Mouse (Mus musculus): ENCODE data around the gene Trmt5. TPM values are rescaled to one million over a fixed set of nuclear protein-coding genes. Genes with fewer than 3 reads are reported as not detected.
A peak's percentile ranks its signal among the peaks of the same experiment; 100 is the strongest.

The Trmt5 gene
- polyA plus RNA-seq, 1 experiment from 2014 or later, result 16.5 TPM

DNA sequence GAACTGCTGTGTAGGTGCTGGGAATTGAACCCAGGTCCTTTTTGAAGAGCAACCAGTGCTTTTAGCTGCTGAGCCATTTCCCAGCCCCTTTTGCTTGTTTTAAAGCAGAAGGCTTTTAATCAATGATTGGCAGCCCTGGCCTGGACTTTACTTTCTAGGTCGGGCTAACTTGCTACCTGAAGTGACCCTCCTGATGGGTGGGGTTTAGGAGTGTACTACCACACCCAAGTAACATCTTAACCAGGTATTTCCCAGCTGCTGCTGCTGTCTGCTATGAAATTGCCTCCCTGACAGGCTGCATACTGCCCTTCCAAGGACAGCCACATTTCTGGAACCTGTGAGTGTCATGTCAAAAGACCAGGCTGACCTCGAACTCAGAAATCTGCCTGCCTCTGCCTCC lies 14.0 kb upstream of the Trmt5 start:
- no peaks in the 10 kb centered on the region for H3K36me3 ChIP-seq (ENCODE audit: control insufficient read depth, insufficient read depth, low read length)
- no peaks in the 10 kb centered on the region for H3K4me1 ChIP-seq (ENCODE audit: control insufficient read depth in 2 of 2, insufficient read depth in 2 of 2, low read length in 2 of 2)
- ATAC-seq (ENCODE audit: insufficient number of reproducible peaks, insufficient read depth, low FRiP score, low read depth), result no peak
- no peaks in the 10 kb centered on the region for H3K27me3 ChIP-seq (ENCODE audit: control insufficient read depth, insufficient read depth, low read length)
- no peak overlapping the region for H3K9ac ChIP-seq (ENCODE audit: low read length)
- WGBS, result 81% methylated on average over 2 of the region's 2 CpGs
- H3K4me3 ChIP-seq (ENCODE audit: control insufficient read depth in 1 of 2, insufficient read depth in 1 of 2, low read depth in 1 of 2, low read length in 2 of 2), result no peak overlapping the region
- no peak overlapping the region for H3K4me2 ChIP-seq (ENCODE audit: low read length)
- H3K9me3 ChIP-seq (ENCODE audit: control insufficient read depth, low read length), result no peaks in the 10 kb centered on the region
- no peak overlapping the region for H3K27ac ChIP-seq (replicated peaks in 1 of 2; ENCODE audit: control insufficient read depth in 1 of 2, insufficient read depth in 1 of 2, low read depth in 2 of 2, low read length in 2 of 2)

GRCm38 (mm10) chr12:73298621-73299020 lies 12.1 kb upstream of the Trmt5 start:
- 89% methylated on average over 5 of the region's 5 CpGs for WGBS
- H3K27me3 ChIP-seq (ENCODE audit: control insufficient read depth, insufficient read depth, low read length), result no peaks in the 10 kb centered on the region
- no peak for ATAC-seq (ENCODE audit: insufficient number of reproducible peaks, insufficient read depth, low FRiP score, low read depth)
- no peak overlapping the region for H3K4me3 ChIP-seq (ENCODE audit: control insufficient read depth in 1 of 2, insufficient read depth in 1 of 2, low read depth in 1 of 2, low read length in 2 of 2)
- no peak overlapping the region for H3K4me2 ChIP-seq (ENCODE audit: low read length)
- H3K27ac ChIP-seq (replicated peaks in 1 of 2; ENCODE audit: control insufficient read depth in 1 of 2, insufficient read depth in 1 of 2, low read depth in 2 of 2, low read length in 2 of 2), result no peak overlapping the region
- peaks cover 10% of the 10 kb centered on the region; the same call in 1 of the 2 replicates for H3K36me3 ChIP-seq (ENCODE audit: control insufficient read depth, insufficient read depth, low read length)
- no peaks in the 10 kb centered on the region for H3K9me3 ChIP-seq (ENCODE audit: control insufficient read depth, low read length)
- no peaks in the 10 kb centered on the region for H3K4me1 ChIP-seq (ENCODE audit: control insufficient read depth in 2 of 2, insufficient read depth in 2 of 2, low read length in 2 of 2)
- no peak overlapping the region for H3K9ac ChIP-seq (ENCODE audit: low read length)

GRCm38 (mm10) chr12:73295505-73296140 lies 9.1 kb upstream of the Trmt5 start:
- Histone ChIP-seq H3K9ac (ENCODE audit: low read length) (no peak overlapping the region), H3K4me3 (ENCODE audit: control insufficient read depth in 1 of 2, insufficient read depth in 1 of 2, low read depth in 1 of 2, low read length in 2 of 2) (no peak overlapping the region), H3K36me3 (ENCODE audit: control insufficient read depth, insufficient read depth, low read length) (peaks cover 19% of the 10 kb centered on the region), H3K4me1 (ENCODE audit: control insufficient read depth in 2 of 2, insufficient read depth in 2 of 2, low read length in 2 of 2) (no peaks in the 10 kb centered on the region), H3K4me2 (ENCODE audit: low read length) (no peak overlapping the region), H3K27ac (replicated peaks in 1 of 2; ENCODE audit: control insufficient read depth in 1 of 2, insufficient read depth in 1 of 2, low read depth in 2 of 2, low read length in 2 of 2) (no peak overlapping the region), H3K27me3 (ENCODE audit: control insufficient read depth, insufficient read depth, low read length) (no peaks in the 10 kb centered on the region), H3K9me3 (ENCODE audit: control insufficient read depth, low read length) (no peaks in the 10 kb centered on the region)
- no peak for ATAC-seq (ENCODE audit: insufficient number of reproducible peaks, insufficient read depth, low FRiP score, low read depth)
- 83% methylated on average over 11 of the region's 11 CpGs for WGBS

- no peak overlapping the region for H3K4me2 ChIP-seq (ENCODE audit: low read length)
- H3K27me3 ChIP-seq (ENCODE audit: control insufficient read depth, insufficient read depth, low read length), result no peaks in the 10 kb centered on the region
- H3K4me1 ChIP-seq (ENCODE audit: control insufficient read depth in 2 of 2, insufficient read depth in 2 of 2, low read length in 2 of 2), result no peaks in the 10 kb centered on the region
- no peak overlapping the region for H3K9ac ChIP-seq (ENCODE audit: low read length)
- no peak overlapping the region for H3K27ac ChIP-seq (replicated peaks in 1 of 2; ENCODE audit: control insufficient read depth in 1 of 2, insufficient read depth in 1 of 2, low read depth in 2 of 2, low read length in 2 of 2)
- H3K4me3 ChIP-seq (ENCODE audit: control insufficient read depth in 1 of 2, insufficient read depth in 1 of 2, low read depth in 1 of 2, low read length in 2 of 2), result no peak overlapping the region
- H3K36me3 ChIP-seq (ENCODE audit: control insufficient read depth, insufficient read depth, low read length), result peaks cover 19% of the 10 kb centered on the region
- H3K9me3 ChIP-seq (ENCODE audit: control insufficient read depth, low read length), result no peaks in the 10 kb centered on the region
- no peak for ATAC-seq (ENCODE audit: insufficient number of reproducible peaks, insufficient read depth, low FRiP score, low read depth)
These were observed 8.4 kb upstream of the Trmt5 start for GRCm38 (mm10) chr12:73294884-73295283.

DNA sequence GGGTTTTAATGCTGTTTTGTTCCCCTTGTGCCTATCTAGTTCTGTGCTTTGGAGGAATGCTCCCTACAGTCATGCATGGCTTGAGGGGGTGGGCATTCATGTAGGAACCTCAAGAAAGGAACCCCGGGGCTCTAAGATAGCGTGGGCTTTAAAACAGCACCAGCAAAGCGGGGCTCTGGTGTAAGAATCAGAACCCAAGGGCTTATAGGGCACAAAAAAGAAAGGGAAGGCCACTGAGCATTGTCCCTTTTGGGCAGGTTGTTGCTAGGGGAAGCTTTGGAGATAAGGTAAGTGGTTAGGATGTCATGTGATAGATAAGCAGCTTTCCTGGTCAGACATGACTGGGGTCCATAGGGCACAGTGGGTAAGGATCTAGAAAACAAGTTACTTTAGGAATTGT lies 2.1 kb upstream of the Trmt5 start:
- Histone ChIP-seq H3K36me3 (ENCODE audit: control insufficient read depth, insufficient read depth, low read length) (peaks cover 18% of the 10 kb centered on the region), H3K27me3 (ENCODE audit: control insufficient read depth, insufficient read depth, low read length) (no peaks in the 10 kb centered on the region), H3K4me3 (ENCODE audit: control insufficient read depth in 1 of 2, insufficient read depth in 1 of 2, low read depth in 1 of 2, low read length in 2 of 2) (no peak overlapping the region), H3K27ac (replicated peaks in 1 of 2; ENCODE audit: control insufficient read depth in 1 of 2, insufficient read depth in 1 of 2, low read depth in 2 of 2, low read length in 2 of 2) (no peak overlapping the region), H3K4me2 (ENCODE audit: low read length) (no peak overlapping the region), H3K4me1 (ENCODE audit: control insufficient read depth in 2 of 2, insufficient read depth in 2 of 2, low read length in 2 of 2) (peaks cover 2 to 25% of the 10 kb centered on the region in 2 experiments; a peak in 3 of 4 replicates), H3K9me3 (ENCODE audit: control insufficient read depth, low read length) (no peaks in the 10 kb centered on the region), H3K9ac (ENCODE audit: low read length) (no peak overlapping the region)
- 67% methylated on average over 3 of the region's 3 CpGs for WGBS
- no peak for ATAC-seq (ENCODE audit: insufficient number of reproducible peaks, insufficient read depth, low FRiP score, low read depth)

- 52% methylated on average over 8 of the region's 8 CpGs for WGBS
- H3K9me3 ChIP-seq (ENCODE audit: control insufficient read depth, low read length), result no peaks in the 10 kb centered on the region
- H3K27me3 ChIP-seq (ENCODE audit: control insufficient read depth, insufficient read depth, low read length), result no peaks in the 10 kb centered on the region
- H3K36me3 ChIP-seq (ENCODE audit: control insufficient read depth, insufficient read depth, low read length), result peaks cover 19% of the 10 kb centered on the region
- H3K4me3 ChIP-seq (ENCODE audit: control insufficient read depth in 1 of 2, insufficient read depth in 1 of 2, low read depth in 1 of 2, low read length in 2 of 2), result peak overlapping the region in 1 of 2 experiments; percentile 75; a peak in 2 of 4 replicates
- peak overlapping the region; percentile 84 for H3K4me2 ChIP-seq (ENCODE audit: low read length)
- no peak for ATAC-seq (ENCODE audit: insufficient number of reproducible peaks, insufficient read depth, low FRiP score, low read depth)
- peaks cover 2 to 25% of the 10 kb centered on the region in 2 experiments; a peak in 3 of 4 replicates for H3K4me1 ChIP-seq (ENCODE audit: control insufficient read depth in 2 of 2, insufficient read depth in 2 of 2, low read length in 2 of 2)
- 0 out of 4 replicates have a peak overlapping the region, but pooled peaks of 1 of the 2 experiments have one; percentile 73 for H3K27ac ChIP-seq (replicated peaks in 1 of 2; ENCODE audit: control insufficient read depth in 1 of 2, insufficient read depth in 1 of 2, low read depth in 2 of 2, low read length in 2 of 2)
- peak overlapping the region; percentile 86 for H3K9ac ChIP-seq (ENCODE audit: low read length)
These were observed 1.1 kb upstream of the Trmt5 start for GRCm38 (mm10) chr12:73287609-73288008.

GRCm38 (mm10) chr12:73274921-73275320 lies 11.6 kb downstream of the Trmt5 start:
- WGBS, result 85% methylated on average over 3 of the region's 3 CpGs
- no peak overlapping the region for H3K27ac ChIP-seq (replicated peaks in 1 of 2; ENCODE audit: control insufficient read depth in 1 of 2, insufficient read depth in 1 of 2, low read depth in 2 of 2, low read length in 2 of 2)
- no peak overlapping the region for H3K4me3 ChIP-seq (ENCODE audit: control insufficient read depth in 1 of 2, insufficient read depth in 1 of 2, low read depth in 1 of 2, low read length in 2 of 2)
- peaks cover 56% of the 10 kb centered on the region for H3K36me3 ChIP-seq (ENCODE audit: control insufficient read depth, insufficient read depth, low read length)
- no peak overlapping the region for H3K4me2 ChIP-seq (ENCODE audit: low read length)
- no peak overlapping the region for H3K9ac ChIP-seq (ENCODE audit: low read length)
- no peaks in the 10 kb centered on the region for H3K4me1 ChIP-seq (ENCODE audit: control insufficient read depth in 2 of 2, insufficient read depth in 2 of 2, low read length in 2 of 2)
- ATAC-seq (ENCODE audit: insufficient number of reproducible peaks, insufficient read depth, low FRiP score, low read depth), result no peak
- H3K27me3 ChIP-seq (ENCODE audit: control insufficient read depth, insufficient read depth, low read length), result no peaks in the 10 kb centered on the region
- peaks cover 4% of the 10 kb centered on the region; the same call in 1 of the 2 replicates for H3K9me3 ChIP-seq (ENCODE audit: control insufficient read depth, low read length)

GRCm38 (mm10) chr12:73269933-73270332 lies 16.6 kb downstream of the Trmt5 start:
- ATAC-seq (ENCODE audit: insufficient number of reproducible peaks, insufficient read depth, low FRiP score, low read depth), result no peak
- Histone ChIP-seq H3K27me3 (ENCODE audit: control insufficient read depth, insufficient read depth, low read length) (no peaks in the 10 kb centered on the region), H3K9me3 (ENCODE audit: control insufficient read depth, low read length) (no peaks in the 10 kb centered on the region), H3K4me2 (ENCODE audit: low read length) (no peak overlapping the region), H3K4me1 (ENCODE audit: control insufficient read depth in 2 of 2, insufficient read depth in 2 of 2, low read length in 2 of 2) (no peaks in the 10 kb centered on the region), H3K4me3 (ENCODE audit: control insufficient read depth in 1 of 2, insufficient read depth in 1 of 2, low read depth in 1 of 2, low read length in 2 of 2) (no peak overlapping the region), H3K9ac (ENCODE audit: low read length) (no peak overlapping the region), H3K36me3 (ENCODE audit: control insufficient read depth, insufficient read depth, low read length) (peaks cover 22% of the 10 kb centered on the region), H3K27ac (replicated peaks in 1 of 2; ENCODE audit: control insufficient read depth in 1 of 2, insufficient read depth in 1 of 2, low read depth in 2 of 2, low read length in 2 of 2) (no peak overlapping the region)
- WGBS, result 93% methylated on average over 4 of the region's 4 CpGs

Measured in heart, embryonic 14.5 days (tissue).